Mouse (Mus musculus): ENCODE results near the gene Gm3676.
"Not testable (repeated sequence)": the region's sequence is repeated elsewhere in the genome, so short reads cannot be mapped to it uniquely, and the experiment has no call there.

Gm3676 gene

GRCm38 (mm10) chr14:41646387-41646786, at the start of gene Gm3676:
Gene Gm3676 (minus strand): TSS chr14:41646487.
- not testable (repeated sequence) for DNase-seq (ENCODE audit: low read depth)

DNA sequence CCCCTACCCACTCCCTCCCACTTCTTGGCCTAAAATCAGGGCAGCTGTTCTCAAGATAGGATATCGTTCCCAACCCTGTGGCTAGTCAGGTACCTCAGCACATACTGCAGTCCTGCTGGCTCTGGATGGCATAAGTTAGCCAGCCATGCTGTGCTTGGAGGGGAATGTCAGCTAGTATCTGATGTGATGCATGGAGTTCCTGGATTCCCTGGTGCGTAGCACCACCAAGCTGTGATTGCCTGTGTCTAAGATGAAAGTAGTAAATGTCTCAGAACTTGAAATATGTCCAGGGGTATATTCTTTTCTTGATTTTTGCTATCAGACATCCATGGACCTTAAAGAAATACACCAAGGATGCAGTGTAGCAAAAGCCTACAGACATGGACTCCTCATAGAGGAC, 1.9 kb upstream of the Gm3676 start:
- DNase-seq (ENCODE audit: low read depth) = not testable (repeated sequence)

- not testable (repeated sequence) for DNase-seq (ENCODE audit: low read depth)
Measured at GRCm38 (mm10) chr14:41630144-41630543, 16.1 kb downstream of the Gm3676 start.

DNA sequence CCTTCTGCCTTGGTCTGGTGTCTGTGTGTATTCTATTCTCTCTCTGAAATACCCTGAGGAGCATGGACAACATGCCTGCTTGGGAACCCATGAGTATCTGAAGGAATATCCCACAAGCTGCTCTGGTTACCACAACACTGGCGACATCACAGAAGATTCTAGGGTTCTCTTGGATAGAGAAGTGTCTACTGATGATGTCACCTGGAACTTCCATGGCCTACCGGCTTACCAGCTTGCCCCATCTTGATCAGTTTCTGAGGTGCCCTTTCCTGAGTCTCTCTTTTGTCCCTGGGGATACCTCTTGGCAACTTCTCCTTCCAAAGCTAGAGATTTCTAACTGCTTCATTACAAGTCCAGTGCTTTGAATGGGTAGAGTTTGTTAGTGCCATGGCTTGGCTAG, 21.8 kb downstream of the Gm3676 start, which contains the start of gene Gm3072:
Gm3072 (minus strand) TSS at position 101 of the 400 bp plus-strand sequence.
- not testable (repeated sequence) for DNase-seq (ENCODE audit: low read depth)

DNA sequence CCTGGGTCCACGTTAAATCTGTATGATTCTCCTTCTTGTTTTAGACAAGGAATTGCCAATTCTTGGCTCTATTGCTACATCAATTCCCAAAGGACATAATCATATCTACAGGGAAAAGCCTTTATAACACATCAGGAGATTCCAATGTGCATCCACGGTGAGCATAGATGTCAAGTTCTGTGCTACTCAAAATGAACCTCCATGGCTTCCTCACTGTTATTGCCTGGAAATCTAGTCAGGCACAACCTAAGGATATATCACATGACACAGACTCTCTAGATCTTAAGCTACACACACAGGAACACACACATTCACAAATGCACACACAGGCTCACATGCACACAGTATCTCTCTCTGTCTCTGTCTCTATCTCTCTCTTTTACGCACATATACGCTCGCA, 23.8 kb downstream of the Gm3676 start:
- DNase-seq (ENCODE audit: low read depth) = not testable (repeated sequence)

GRCm38 (mm10) chr14:41610690-41611089, 35.6 kb downstream of the Gm3676 start:
- DNase-seq (ENCODE audit: low read depth) = not testable (repeated sequence)

DNA sequence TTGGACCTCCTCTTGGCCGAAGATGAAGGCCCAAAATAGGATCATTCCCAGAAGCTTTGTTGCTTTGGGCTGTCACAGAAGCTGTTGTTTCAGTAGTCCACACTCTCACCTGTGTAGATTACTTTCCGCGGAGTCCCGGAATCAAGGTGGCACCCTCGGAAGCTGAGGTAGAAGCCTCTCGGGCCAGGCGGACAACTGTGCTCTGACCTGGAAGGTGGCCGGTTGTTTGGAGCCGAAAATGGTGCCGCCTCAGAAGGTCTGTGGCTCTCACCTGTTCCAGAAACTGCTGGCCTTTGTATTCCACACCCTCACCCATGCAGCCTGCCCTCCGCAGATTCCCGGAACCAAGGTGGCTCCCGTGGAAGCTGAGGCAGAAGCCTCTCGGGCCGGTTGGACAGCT, 45.4 kb downstream of the Gm3676 start:
- not testable (repeated sequence) for DNase-seq (ENCODE audit: low read depth)
